Mouse (Mus musculus): Measurements from ENCODE around the gene Naxd.
A peak's percentile ranks its signal among the peaks of the same experiment; 100 is the strongest.

- TF ChIP-seq CTCF (IDR thresholded peaks at IDR 0.05; ENCODE audit: control insufficient read depth, insufficient read depth, insufficient replicate concordance, low read depth, low read length) = peak; percentile 31; the same call in 1 of the 2 replicates
- no peak for TF ChIP-seq POLR2A (IDR thresholded peaks at IDR 0.05; ENCODE audit: control insufficient read depth, low read depth, low read length)
Measured at GRCm38 (mm10) chr8:11549706-11550105, 52.4 kb downstream of the Naxd start.

All from testis, adult 2 months (tissue).